Mouse (Mus musculus): ENCODE data around the gene Gm10282.

Gene Gm10282

DNA sequence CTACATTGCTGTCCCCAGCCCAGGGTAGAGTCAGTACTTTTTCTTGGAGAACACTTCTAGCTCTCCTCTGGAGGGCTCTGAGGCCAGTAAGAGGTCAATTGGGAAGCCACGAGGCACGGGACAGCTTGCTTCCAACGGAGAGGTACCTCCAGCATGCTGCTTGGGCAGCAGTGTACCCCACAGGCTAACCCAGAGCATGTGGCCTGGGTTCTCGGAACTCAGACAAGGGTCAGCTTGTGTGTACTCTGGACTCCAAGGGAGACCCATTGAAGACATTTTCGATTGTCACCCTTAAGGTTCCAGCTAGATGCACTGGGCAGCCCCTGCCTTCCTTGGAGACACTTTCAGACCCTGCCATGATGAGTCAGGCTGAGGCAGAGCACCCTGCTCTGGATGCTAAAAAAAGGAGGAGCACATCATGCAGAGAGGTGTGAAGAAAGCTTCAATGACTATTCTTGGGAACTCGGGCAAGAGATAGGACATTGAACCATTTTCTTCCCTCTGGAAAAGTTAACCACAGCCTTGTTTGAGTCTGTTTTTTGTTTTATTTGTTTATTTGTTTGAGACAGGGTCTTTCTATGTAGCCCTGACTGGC lies 18.2 kb upstream of the Gm10282 start:
- DNase-seq: no peak

DNA sequence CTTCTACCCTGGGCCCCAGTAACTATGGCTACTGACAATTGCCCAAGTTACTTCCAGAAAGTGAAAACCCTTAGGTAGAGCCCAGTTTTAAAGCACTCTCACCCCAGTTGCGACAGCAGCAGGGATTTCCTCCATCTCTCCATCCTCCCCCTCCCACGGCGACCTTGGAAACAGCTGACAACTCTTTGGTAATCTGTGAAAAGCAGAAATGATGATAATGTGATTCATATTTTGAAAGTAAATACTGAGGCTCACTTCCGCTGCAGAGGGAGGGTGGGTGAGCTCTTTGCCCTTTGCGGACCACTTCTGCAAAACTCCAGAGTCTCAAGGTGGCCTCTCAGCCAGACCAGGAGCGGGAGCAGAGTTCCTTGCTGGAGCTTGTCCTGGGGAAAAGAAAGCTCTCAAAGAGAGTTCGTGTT lies 17.4 kb upstream of the Gm10282 start:
- DNase-seq: no peak

DNA sequence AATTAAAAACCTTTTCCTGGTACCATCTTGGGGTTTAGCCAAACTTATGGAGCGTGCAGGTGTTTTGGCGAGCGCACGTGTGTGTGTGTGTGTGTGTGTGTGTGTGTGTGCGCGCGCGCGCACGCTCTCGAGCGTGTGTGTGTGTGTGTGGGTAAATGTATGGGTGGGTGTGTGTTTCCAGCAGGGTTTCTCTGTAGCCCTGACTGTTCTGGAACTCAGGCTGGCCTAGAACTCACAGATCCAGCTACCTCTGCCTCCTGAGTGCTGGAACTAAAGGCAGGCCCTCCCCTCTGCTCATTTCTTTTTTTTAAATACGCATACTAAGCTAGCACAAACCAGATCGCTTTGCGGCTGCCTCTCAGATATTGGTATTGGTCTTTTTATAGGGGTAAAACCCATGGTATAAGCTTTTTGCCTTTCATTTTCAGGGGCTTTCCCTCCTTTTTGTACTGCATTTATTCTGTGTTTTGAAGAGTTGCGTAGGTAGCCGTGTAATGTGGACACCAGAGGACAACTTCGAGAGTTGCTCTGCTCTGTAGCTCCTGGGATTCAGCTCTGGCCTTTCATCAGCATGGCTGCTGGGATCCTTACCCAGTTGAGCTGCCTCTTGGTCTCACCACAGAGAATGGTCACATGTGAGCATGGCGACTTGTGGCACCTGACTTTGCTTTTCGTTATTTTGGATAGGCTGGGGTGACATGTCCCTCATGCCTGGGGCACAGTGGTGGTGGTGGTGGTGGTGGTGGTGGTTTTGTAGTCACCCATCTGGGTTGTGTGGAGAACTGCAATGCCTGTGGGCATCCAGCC lies 16.8 kb upstream of the Gm10282 start:
- no peak for DNase-seq

DNA sequence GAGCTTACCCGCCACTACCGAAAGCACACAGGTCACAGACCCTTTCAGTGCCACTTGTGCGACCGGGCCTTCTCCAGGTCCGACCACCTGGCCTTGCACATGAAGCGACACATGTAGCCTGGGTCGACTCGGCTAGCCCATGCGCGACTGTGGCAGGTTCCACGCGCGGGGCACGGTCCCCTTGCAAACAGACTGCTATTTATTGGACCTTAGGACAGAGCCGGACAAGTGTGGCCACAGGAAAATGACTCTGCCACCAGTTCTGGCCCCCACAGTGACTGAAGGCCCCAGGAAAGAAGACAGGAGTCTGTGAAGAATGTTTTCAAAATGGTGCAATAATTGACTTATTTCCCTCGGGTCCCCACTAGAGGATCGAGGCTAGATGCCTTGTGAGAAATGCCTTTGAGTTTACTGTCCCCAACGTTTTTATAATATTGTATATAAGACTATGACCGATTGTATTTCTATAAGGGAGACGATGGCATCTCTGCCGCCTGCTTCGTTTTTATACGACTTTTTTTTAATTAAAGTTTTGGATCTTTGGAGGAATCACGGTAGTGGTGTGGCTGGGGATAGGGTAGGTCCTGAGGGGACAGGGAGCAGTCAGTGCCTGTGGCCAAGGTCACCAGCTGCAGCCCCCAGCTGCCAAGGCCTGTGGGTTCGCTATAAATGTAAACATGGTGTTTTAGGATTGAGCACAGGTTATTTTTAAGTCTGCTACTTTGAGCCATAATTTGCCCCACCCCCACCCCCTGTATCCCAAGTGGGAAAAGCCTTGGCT lies 15.9 kb upstream of the Gm10282 start:
- no peak for DNase-seq

DNA sequence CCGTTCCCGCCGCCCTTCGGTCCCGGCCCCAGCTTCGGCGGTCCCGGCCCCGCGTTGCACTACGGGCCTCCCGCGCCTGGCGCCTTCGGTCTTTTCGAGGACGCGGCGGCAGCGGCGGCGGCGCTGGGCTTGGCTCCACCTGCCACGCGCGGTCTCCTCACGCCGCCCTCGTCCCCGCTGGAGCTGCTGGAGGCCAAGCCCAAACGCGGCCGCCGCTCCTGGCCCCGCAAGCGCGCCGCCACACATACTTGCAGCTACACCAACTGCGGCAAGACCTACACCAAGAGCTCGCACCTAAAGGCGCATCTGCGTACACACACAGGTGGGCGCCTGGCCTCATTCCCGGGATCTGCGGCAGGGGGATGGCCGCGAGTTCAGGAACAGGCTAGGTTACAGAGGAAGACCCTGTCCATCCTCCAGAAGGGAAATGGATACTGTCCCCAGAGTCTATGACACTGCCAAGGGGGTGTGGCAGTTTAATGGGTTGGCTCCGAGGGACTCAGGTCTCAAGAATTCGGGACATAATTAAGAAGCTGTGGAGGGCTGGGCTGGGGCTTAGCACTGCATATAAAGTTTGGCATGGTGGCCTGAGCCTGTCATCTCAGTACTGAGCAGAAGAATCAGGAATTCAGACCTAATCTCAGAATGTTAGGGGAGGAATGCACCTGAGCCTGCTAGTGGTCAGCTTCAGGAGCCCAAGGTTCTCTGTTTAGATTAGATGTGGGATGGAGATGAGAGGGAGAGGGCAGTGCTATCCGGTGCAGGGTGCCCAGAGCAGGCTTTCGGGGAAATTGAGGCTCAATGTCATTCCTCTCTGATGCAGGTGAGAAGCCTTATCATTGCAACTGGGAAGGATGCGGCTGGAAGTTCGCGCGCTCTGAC lies 15.1 kb upstream of the Gm10282 start:
- no peak for DNase-seq

DNA sequence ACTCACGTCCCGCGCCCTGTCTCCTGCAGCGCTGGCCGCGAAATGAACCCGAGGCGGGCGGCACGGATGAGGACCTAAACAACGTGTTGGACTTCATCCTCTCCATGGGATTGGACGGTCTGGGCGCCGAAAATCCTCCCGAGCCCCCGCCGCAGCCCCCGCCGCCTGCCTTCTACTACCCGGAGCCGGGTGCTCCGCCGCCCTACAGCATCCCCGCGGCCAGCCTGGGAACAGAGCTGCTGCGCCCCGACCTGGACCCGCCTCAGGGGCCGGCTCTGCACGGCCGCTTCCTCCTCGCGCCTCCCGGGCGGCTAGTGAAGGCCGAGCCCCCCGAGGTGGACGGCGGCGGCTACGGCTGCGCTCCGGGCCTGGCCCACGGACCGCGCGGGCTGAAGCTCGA lies 14.3 kb upstream of the Gm10282 start:
- no peak for DNase-seq

DNA sequence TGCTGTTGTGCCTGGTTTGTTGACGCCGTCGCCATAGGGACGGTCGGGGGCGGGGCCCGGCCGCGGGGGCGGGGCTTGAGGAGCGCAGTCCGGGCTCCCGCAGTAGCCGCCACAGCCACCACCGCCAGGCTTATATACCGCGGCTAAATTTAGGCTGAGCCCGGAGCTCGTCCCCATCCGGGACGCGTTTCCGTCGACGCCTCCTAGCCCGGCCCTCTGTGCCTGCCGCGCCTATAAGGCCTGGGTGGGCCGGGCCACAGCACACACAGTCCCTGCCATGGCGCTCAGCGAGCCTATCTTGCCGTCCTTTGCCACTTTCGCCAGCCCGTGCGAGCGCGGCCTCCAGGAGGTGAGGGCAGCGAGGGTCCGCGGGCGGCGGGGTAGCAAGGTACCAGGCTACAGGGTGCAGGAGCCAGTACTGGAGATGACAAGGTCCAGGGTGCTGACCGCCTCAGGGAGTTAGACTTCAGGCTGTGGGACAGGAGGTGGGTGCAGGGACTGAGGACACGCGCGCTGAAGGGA lies 13.8 kb upstream of the Gm10282 start, which contains the start of gene Klf2:
Gene Klf2 (plus strand): TSS at position 233 of the 522 bp plus-strand sequence.
- peak; percentile 94 for DNase-seq

DNA sequence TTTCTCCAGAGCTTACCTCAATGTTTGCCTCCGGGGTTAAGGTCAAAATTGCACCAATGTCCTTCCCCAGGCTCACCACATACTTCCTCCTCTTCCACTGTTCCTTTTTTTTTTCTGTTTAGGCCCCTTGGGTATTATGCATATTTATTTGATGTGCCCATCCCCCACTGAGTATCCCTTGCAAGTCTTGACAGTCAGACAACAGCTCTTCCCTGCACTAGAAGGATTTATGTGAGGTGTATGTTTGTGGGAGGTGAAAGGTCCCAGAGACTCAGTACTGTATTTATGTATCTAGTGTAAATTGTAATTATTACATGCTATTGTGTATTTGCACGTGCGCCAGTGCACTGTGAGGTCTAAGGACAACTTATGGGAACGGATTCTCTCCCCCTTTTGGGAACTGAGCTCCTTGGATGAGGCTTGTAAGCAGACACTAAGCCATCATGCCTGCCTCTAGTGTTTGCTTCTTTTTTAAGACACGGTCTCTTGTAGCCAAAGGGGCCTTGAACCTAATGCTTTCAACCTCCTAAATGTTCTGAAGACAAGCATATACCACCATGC lies 12.8 kb upstream of the Gm10282 start:
- no peak for DNase-seq

DNA sequence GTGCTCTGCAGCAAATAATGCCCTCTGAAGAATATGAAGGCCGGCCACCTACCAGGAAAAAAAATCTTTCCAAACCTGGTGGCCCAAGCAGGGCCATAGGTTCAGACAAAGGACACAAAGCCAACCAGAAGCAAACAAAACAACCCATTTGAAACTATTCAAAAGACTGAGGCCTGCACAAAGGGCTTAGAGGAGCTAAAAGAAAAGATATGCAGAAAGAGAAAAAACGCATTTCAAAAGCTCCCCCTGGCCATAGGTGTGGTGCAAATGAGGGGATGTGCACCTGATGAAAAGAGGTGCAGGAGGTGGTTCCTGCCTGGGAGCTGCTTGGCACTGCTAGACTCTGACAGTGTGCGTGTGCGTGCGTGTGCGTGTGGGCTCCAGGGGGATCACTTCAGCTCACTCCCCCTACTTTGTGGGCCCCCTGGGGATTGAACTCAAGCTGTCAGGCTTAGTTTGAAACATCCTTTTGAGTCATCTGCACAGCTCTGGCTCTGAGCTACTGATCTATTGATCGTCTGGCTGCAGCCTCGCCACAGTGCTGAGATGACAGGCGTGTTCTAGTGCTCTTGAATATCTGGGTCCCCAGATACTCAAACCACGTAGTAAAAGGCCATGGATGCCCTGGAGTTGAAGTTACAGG lies 11.1 kb upstream of the Gm10282 start:
- no peak for DNase-seq

DNA sequence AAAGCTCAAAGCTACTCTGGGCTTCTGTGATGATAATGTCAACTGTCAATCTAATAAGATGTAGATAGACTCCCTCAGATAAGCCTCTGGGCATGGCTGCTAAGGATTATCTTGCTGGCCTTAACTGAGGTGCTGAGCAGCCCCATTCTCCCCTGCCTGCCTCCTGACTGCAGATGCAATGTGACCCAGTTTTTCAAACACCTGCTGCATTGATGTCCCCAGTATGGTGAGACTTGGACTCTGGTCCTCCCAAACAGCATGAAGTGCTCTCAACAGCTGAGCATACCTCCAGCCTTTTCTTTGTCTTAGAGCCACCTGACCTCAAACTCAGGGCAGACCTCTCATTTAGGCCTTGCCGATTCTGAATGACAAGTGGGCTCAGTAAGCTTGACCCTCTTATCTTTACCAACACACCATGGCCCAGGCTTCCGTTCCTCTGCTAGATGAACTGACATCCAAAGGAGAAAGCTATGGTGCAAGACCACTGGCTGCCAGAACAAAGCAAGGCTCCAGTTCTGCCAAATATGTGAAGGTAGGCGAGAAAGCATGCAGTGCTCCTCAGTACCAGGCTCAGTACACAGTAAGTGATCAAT lies 8.0 kb upstream of the Gm10282 start:
- no peak for DNase-seq

DNA sequence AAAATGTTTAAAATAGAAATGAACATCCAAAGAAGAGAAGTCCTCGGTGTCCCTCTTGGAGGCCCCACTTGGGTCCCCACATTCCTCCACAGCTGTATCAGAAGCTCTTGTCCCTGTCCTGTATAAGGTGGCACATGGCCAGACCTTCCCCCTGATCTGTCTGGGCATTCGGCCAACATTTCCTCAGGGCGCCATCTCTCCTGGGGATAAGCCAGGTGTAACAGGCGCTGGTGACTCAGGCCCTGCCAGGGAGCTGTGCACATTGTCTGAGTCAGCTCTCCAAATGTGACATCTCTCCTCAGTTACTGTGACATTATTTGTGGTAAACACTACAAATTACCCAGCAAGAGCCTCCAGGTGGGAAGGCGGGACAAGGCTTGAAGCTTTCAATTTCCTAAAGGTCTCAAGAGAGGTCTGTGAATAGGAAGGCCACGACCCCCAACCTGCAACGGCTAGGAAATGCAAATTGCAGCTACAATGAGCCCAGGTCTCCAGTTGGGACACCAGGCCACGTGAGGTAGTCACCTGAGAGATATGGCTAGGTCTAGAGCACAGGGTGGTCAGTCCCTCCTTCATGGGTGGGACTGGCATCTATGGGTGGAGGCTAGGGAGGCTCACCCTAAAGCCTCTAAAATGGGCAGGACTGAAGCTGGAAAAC lies 5.9 kb upstream of the Gm10282 start:
- peak; percentile 81 for DNase-seq

DNA sequence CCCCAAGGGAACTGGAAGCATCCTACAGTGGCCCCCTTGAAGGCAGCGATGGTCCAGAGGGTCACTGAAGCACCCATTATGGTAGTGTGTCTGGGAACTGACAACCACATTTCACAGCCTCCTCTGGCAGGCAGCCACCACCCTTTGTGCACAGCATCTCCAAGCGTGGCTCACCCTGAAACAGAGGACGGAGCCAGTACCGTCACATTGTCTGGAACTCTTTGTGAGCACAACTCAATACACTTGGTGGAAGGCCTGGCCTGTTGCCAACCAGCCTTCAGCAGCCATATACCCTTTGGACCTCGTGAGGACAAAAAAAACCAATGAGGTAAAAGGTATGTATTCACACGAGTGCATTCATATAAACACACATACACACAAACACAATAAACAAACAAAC lies 3.2 kb upstream of the Gm10282 start:
- peak; percentile 47 for DNase-seq

DNA sequence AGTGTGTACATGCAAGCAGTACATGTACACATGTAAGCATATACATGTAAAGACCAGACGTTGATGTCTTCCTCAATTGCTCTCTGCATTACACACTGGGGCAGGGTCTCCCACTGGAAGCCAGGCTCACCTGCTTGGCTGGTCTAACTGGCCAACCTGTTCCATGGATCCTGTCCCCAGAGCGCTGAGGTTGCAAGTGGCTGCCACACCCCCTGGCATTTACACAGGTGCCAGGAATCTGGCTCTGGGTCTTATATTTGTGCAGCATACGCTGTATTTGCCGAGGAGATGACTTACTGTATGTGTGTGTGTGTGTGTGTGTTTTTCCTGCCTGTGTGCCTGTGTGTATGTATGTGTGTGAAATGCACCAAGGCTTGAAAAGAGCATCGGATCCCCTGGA lies 1.9 kb upstream of the Gm10282 start:
- DNase-seq: no peak

DNA sequence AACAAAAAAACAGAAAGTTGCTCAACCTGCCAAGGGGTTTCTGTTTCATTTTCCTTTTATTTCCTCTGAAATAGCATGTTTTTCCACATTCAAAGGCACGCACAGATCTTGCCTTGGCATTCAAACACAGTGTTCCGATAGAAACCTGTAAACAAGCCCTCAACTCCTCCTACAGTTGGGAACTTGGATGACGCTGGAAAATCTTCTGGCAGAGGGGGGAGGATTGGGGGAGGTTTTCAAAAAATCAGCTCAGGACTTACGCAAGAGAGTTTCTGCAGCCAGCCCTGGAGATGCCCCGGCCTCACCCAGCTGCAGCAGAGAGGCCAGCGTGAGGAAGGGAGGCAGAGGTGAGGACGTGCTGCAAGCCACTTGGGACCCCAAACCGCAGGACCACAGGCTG lies 1.4 kb downstream of the Gm10282 start:
- DNase-seq: peak; percentile 56

DNA sequence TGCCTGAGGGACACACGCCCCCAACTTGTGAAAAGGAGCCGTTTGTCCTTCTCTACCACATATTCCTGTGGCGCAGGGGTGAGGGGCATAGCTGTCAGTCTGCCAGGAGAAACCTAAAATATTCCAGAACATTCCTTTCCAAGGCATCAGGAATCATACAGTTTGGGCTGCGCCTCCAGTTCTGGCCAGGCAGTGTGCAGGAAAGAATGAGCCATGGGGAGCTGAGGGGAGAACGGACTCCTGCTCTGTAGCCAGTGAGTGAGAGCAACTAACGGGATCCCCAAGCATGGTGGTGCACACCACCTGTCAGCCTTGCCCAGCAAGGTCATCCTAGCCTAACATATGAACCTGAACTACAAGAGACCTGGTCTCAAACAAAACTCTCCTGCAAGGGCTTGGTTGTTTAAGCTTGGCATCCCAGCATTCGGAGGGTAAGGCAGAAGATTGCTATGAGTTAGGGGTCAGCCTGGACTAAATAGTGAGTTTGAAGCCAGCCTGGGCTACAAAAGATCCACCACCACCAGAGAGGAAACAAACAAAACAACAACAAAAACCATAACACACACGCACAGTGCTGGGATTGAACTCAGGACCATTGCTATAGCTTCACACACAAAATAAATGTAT lies 2.0 kb downstream of the Gm10282 start:
- DNase-seq: no peak

DNA sequence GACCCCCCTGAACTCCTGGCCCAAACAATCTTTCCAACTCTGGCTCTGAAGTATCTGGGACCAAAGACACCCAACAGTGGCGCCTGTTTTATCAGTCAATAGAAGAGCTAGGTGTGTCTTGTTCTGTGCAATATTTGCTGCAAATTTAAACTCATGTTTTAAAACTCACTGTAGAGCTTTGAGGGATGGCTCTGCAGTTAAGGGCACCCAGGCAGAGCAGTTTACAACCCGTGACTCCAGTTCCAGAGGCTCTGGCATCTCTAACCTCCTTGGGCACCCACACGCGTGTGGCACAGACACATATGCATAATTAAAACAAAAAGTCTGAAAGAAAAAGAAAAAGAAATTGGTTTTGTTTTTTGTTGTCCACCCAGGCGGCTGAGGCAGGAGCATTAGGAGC lies 3.6 kb downstream of the Gm10282 start:
- DNase-seq: no peak

DNA sequence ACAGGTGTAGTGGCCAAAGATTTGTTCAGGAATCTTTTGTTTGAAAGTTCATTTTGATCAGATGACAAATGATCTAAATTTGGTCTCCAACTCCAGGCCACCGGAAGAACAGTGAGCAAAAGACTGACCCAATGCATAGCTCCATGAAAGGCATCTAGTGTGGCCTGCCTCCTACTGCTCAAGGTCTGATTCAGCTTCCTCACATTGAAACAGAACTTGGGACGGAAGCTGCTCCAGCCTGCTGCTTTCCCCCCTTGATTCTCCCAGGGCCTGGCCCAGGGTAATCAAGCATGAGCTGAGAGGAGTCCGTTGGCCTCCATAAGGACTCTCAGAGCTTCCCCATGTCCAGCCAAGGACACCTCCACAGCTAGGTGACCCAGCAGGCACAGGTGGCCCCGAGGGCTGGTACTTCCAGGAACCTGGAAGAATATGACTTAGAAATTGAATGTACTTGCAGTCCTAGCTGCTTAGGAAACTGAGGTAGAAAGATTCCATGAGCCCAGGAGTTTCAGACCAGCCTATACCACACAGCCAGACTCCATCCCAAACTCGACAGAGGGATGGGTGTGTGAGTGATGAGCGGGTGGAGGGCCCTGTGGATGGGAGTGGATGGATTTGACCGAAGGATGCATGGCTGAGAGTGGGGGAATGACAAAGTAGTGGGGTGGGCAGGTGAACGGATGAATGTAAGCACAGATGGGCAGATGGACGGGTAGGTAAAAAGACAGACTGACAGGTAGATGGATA lies 4.2 kb downstream of the Gm10282 start:
- no peak for DNase-seq

DNA sequence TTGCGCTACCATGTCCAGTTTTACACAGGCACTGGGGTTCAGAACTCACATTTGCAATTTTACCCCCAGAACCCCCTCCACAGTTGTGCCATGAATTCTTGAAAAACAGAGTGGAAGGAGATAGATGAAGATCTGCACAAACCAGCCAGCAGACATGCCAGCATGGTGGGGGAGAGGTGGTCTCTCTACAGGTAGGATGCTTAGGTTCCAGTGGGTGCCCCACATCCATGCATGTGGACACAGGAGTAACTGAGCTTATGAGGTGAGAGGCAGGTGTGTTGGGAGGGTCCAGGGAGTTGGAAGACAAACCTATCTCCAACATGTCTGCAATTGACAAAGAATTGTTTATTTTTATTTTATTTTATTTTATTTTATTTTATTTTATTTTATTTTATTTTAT lies 6.1 kb downstream of the Gm10282 start:
- no peak for DNase-seq

DNA sequence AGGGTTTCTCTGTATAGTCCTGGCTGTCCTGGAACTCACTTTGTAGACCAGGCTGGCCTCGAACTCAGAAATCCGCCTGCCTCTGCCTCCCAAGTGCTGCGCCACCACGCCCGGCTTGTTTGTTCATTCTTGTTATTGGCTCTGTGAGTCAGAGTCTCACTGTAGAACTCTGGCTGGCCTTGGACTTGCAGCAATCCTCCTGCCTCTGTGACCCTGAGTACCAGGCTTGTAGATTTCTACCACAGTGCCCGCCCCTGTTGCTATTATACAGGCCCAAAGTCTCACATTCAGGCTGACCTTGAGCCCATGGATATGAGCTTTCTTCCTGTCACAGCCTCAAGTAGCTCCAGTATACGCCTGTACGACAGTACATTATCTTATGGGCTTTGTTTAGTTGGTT lies 8.5 kb downstream of the Gm10282 start:
- DNase-seq: no peak

DNA sequence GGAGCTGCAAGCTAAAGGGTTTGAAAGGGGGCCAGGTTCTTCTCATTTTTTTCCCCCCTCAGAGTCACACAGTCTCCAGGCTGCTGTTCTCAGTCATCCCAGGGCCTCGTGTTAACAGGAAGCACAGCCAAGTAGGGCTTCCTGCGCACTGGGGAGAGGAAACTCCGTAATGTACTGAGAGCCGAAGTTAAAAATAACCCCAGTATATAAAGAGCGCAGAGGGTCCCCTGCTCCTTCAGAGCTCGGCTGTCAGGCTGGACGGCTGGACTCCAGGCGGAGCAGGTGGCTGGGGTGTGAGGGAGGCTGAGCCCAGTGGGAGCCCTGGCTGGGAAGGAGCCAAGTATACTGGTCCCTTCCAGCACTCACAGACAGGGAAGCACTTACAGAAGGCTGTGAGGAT lies 9.4 kb downstream of the Gm10282 start:
- DNase-seq: peak; percentile 85
